Mouse (Mus musculus) G1E-ER4 (cell line): ENCODE results near the gene Kxd1. TPM values are rescaled to one million over a fixed set of nuclear protein-coding genes. Genes with fewer than 3 reads are reported as not detected.

Source experiments
- GATA1 ChIP-seq: IDR thresholded peaks from one replicate; pipeline ENCODE4 v1.8.0; 2012; ENCODE audit warnings: low read length, inconsistent platforms
- polyA plus RNA-seq: library from polyadenylated mRNA; stranded (reverse); fragments of >175 nt; gene quantifications from 2 replicates; pipeline ENCODE4 v1.2.3, GENCODE M21; 2012

Gene Kxd1
- polyA plus RNA-seq, 1 experiment: 41.4 TPM

DNA sequence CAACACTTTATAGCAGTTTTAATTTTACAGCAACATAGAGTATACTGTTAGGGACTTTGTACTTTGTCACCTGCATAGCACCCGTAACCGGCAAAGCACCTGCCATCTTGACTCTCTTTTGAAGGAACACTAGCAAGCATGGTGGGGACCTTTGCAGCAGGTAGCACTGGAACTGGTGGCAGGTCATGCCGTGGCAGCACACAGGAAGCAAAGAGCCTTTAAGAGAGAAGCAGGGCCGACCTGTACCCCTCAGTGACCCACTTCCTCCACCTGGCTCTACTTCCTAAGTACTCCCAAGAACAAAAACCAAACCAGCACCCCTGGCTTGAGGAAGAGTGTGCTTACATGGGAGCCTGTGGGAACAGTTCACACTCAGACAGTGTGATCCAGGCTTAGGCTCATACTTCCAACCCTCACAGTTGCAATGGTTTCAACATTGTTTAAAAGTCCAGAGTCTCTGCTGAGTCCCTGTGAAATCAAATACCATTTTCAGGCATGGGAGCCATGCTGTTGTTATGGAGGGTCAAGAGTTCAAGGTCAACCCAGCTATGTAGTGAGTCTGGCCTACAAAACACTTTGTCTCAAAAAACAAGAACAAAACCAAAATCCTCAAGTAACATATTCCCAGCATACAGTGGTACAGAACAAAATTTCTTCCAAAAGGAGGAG is 27.5 kb upstream of the Kxd1 start:
- no peak for TF ChIP-seq GATA1

DNA sequence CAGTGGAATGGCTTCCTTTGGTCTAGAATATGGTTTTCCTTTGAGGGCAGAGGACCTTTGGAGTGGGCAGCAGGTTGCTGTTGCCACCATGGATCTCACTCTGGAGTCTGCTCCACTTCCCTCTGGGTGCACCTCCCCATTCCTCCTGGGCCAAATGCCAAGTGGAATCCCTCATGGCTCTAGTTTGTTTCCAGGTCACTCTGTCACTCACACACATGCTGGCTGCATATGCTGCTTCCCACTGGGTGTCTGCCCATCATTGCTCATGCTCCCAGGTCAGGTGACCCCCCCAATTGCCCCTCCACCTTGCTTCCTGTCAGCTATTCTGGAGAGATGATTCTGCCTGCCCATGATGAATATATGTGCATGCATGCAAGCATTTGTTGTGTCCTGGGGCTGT is 26.0 kb upstream of the Kxd1 start:
- no peak for TF ChIP-seq GATA1

DNA sequence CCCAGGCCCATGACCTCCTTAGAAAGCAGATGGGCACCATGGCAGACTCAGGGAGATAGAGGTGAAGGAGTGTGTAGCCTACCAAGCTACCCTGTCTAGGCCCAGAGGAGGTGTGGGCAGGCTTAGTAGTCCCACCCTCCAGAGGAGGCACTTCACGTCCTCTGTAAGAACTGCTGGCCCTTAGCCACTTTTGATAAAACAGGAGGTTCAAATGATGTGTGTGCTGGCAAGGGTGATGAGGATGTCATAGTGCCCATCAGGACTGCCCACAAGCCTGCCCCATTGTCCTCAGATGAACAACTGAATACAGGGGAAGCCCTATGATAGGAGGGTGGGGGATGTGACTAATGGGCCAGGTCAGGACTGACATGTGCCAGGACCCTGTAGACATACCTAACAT is 25.1 kb upstream of the Kxd1 start:
- no peak for TF ChIP-seq GATA1

DNA sequence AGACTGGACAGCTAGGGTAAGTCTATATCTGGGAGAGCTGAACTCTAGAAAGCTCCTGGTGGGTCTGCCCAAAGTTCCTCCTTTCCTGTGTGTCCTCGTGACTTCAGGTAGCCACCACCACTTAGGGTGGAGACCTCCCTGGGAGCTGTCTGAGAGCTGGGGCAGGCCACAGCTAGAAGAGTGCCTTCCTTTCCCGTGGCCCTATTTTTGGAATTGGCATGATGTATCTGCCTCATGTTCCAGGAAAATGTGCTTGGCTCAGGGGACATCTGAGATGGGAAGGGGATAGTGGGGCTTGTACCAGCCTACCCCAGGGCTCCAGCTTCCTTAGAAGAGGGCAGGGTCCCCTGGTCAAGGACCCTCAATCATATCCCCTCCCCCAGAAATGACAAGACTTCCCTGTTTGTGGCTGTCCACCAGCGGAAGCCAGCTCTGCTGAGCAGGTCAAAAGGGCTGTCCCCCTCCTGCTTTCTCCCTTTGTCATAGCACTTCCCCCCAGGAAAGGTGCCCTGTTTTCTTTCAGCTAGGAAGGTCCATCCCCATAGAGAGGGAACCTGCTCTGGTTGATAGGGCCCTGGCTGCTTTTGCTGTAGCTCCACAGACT is 23.9 kb upstream of the Kxd1 start:
- no peak for TF ChIP-seq GATA1

DNA sequence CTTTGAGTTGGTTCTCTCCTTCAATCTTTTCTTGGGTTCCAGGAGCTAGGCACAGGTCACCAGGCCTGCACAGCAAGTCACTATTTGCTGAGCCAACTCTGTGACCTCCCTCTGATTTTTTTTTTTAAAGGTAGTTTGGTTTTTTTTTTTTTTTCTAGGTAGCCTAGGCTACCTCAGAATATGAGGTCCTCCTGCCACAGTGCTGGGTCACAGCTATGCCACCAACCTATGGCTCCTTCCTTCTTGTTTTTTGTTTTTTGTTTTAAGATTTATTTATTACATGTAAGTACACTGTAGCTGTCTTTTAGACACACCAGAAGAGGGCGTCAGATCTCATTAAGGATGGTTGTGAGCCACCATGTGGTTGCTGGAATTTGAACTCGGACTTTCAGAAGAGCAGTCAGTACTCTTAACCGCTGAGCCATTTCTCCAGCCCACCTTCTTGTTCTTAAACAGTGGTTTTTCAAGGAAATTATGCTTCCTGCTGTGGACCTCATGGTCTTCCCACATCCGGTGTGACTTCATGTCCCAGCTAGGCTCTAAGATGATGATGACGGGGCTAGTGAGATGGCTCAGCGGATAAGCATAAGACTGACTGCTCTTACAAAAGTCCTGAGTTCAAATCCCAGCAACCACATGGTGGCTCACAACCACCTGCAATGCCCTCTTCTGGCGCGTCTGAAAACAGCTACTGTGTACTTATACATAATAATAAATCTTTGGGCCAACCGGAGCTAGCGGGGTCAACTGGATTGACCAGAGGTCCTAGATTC is 21.8 kb upstream of the Kxd1 start:
- no peak for TF ChIP-seq GATA1

DNA sequence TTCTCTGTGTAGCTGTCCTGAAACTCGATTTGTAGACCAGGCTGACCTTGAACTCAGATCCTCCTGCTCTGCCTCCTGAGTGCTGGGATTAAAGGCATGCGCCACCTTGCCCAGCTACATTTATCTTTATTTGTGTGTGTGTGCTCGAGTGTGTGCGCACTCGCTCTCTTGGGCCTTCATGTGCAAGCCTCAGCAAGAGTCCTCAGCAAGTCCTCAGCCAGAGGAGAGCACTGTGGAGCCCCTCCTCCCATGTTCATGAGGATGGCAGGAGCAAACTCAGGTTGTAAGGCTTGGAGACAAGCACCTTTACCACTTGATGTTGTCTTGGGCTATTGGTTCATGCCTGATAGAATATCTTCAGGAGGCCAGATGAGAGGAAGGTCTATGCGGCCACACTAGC is 20.0 kb upstream of the Kxd1 start:
- no peak for TF ChIP-seq GATA1

DNA sequence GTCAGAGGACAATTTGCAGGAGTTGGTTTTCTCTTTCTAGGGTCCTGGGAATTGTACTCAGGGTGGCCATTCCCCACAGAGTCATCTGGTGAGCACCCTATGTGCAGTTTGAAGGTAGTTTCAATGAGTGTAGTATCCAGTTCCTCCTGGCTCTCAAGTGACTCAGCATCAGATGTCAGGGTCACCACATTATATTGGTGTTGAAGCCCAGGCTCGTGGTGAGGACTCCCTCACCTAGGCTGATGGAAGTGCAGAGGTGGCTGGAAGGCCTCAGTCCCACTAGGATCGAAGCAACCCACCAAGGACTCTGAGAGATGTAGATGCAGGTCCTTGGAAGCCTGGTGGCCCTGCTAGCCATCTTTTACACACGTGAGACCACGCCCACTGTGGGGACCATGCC is 18.7 kb upstream of the Kxd1 start:
- no peak for TF ChIP-seq GATA1

DNA sequence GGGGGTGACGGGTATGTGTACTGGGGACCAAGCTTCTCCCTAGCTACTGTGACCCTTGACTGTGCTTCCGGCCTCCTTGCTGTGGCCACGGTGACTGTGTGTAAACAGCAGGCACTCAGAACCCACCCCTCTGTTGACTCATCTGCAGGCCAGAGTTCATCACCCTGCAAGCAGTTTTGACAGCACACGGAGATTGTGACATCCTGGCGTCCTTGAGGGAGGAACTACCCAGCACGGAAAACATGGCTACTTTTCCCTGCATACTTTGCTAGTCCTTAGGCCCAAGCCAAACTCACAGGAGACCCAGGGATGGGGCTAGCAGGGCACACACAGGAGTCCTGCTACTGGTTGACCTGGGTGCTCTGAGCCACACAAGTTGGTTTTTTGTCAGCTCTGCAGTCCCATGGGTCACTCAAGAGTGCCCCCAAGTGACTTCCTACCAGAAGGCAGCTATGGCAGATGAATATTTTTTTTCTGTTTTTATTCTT is 16.5 kb upstream of the Kxd1 start:
- no peak for TF ChIP-seq GATA1

DNA sequence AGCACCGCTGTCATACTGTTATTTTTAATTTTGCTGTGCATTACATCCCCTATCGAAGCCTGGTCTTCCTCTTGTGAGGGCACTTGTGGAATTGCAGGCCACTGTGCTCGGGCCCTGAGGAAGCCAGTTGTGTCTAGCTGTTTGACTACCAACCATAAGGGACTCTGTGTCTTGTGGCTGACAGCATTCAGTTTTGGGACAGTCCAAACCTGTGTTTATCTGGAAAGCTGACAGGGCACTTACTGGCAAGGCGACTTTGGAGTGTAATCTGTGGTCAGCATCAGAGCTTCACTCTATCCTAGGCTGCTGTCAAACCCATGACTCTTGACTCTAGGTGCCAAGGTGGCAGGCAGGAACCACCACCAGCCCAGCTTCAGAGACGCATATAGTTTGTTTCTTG is 13.3 kb upstream of the Kxd1 start:
- TF ChIP-seq GATA1: no peak

DNA sequence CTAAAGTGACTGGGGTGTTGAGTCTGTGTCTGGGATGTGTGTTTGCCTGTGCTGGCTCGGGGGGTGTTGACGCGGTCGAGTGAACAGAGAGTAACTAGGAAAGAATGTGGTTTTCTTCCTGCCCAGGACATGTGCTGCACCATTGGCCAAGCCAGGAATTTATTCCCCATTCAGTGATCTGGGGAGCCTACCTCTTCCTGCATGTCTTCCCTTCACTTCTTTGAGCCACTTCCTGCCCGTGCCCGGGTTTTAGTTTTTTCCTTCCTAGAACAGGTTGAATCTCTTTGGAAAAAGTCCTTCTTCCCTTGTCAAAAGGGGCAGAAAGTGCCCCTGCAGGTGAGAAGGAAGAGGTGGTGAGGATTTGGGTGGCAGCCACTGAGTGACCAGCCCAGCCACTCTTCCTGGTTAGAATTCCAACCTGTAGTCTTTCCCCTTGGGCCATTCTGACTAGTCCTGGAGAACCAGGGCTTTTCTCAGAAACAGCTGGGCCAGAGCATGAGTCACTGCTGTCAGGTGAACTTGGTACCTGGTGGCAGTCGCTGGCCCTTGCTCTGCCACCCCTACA is 12.8 kb upstream of the Kxd1 start:
- TF ChIP-seq GATA1: no peak

DNA sequence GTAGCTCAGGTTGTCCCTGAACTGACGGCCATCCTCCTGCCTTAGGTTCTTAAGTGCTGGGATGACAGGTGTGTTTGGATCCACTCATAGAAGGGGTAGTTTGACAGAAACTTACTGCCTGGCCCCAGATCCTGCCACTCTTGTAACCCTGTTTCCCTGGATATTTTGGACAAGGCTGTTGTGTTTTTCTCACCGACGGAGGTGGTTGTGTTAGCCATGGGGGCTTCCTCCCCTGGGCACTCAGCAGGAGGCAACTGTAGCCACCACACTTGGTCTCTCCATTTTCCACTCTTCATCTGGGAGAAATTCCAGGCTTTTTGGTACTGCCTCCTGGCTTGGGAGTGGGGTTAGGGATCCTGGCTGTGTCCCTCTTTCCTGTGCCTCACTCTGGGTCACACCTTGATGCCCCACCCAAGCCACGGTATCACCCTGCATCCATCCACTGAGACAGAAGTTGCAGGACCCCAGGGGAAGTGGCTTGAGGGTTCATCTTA is 12.3 kb upstream of the Kxd1 start:
- no peak for TF ChIP-seq GATA1

DNA sequence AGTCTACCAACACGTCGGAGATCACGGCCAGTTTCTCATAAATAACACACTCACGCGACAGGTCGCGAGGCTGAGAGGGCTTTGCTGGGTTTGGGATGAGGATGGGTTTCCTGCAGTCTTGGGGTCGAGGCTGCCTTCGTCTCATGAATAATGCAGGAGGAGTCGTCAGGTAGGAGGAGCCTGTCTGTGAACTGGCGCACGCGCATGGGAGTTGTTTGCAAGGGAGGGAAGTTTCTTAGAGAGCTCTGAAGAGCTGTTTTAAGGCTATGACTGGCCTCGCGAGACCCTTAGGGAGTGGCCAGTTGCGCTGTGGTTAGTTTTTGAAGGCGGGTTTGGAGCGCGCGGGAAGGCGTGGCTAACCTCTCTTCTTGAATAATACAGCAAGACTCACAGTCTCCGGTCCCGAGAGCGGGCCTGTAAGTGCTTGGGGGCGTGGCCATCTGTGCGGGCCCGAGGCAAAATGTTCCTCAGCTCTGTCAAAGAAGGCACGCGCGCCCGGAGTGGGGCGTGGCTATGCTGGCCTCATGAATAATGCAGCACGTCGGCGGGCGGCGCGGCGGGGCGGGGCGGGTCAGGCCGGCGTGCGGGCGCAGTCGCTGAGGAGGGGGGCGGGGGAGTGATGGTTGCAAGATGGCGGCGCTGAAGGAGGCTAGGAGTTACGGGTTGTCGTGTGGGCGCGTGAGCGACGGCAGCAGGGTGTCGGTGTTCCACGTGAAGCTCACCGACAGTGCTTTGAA is 11.5 kb upstream of the Kxd1 start, which contains the start of gene Ell:
TSS of gene Ell (plus strand) at position 381 of the 737 bp plus-strand sequence.
- no peak for TF ChIP-seq GATA1

DNA sequence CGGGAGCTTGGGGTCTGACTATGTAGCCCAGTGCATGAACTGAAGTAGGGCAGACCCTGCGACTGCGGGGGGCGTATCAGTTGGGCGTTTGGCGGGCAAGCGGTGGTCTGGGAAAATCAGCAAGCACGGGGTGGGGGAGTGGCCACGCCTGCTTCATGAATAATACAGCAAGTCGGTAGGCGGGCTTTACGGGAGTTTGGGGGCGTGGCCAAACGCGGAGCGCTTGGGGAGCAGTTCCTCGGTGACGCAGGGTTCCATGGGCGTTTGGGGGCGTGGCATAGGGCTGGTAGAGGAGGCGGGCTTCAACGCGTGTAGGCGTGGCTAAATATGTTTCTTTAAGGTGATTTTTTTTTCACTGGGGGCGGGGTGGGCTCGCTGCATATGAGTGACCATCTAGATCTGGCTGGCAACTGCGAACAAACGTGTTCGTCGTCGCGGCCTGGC is 10.9 kb upstream of the Kxd1 start:
- no peak for TF ChIP-seq GATA1

DNA sequence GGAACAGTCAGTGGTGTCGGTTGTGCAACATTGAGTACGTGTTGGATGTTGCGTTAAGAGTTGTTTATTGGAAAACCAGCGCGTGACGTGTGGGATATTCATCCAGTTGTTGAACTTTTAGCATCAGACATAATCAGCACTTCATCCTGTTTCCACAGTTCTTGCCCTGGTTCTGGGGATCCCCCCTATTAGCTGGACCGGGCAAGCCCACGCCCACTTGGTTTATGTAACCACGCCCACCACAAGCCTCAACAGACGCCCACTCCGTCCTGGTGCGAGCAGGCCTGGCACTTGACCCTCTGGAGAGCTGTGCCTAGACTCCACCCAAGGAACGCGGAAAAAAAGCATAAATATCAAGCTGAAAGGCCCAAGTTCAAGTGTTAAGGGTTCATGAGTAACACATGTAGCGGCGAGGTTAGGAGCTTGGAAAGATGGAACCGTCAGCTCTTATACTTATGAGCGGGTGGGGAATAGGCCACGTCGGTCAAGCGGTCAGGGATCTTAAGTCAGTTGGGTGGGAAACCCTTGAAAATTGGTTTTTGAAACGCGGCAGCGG is 10.3 kb upstream of the Kxd1 start:
- TF ChIP-seq GATA1: no peak

DNA sequence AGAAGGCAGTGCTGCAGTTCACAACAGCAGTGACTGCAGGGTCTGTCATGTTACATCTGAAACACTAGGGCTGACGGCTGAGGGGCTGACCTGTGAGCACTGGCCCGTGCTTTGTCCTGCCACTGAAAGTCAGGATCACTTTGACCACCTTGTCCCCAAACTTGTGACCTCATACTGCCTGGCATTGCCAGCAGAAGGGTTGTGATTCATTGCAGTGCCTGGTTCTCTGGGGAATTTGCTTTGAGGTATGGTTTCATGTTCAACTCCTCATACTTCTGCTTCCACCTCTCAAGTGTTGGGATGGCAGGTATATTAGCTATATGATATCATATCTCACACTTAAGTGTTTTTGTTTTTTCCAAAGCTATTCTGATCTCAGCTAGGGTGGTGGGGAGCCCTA is 7.9 kb upstream of the Kxd1 start:
- no peak for TF ChIP-seq GATA1
